Mouse (Mus musculus): ENCODE measurements around the gene Marveld2. TPM values are rescaled to one million over a fixed set of nuclear protein-coding genes. Genes with fewer than 3 reads are reported as not detected.
A peak's percentile ranks its signal among the peaks of the same experiment; 100 is the strongest.

Gene Marveld2
- polyA plus RNA-seq, 1 experiment from 2014 or later, result 5.2 TPM

GRCm38 (mm10) chr13:100553042-100553437, 63.7 kb downstream of the Marveld2 start:
- peaks cover 45% of the 10 kb centered on the region for H3K27me3 ChIP-seq
- no peak overlapping the region for H3K27ac ChIP-seq
- H3K36me3 ChIP-seq, result no peaks in the 10 kb centered on the region
- H3K4me3 ChIP-seq, result peak overlapping the region; percentile 58
- no peak overlapping the region for H3K9ac ChIP-seq
- ATAC-seq (ENCODE audit: insufficient number of reproducible peaks, low FRiP score, low TSS enrichment, low read depth), result no peak
- H3K4me2 ChIP-seq, result peak overlapping the region; percentile 100
- peaks cover 23% of the 10 kb centered on the region for H3K4me1 ChIP-seq
- WGBS, result 5% methylated on average over 12 of the region's 12 CpGs
- H3K9me3 ChIP-seq, result no peaks in the 10 kb centered on the region

GRCm38 (mm10) chr13:100552369-100553041, 64.3 kb downstream of the Marveld2 start, which contains the start of gene Ocln:
Gene Ocln (minus strand): TSS chr13:100552718.
- 0% methylated on average over 42 of the region's 45 CpGs for WGBS
- ATAC-seq (ENCODE audit: insufficient number of reproducible peaks, low FRiP score, low TSS enrichment, low read depth), result no peak
- H3K4me2 ChIP-seq, result peak within 1 kb of the TSS; percentile 100
- no peaks in the 10 kb centered on the region for H3K9me3 ChIP-seq
- H3K4me3 ChIP-seq, result peak within 1 kb of the TSS; percentile 58
- H3K27ac ChIP-seq, result peak within 1 kb of the TSS; percentile 48; the same call in 1 of the 2 replicates
- H3K9ac ChIP-seq, result peak within 1 kb of the TSS; percentile 39
- peaks cover 23% of the 10 kb centered on the region for H3K4me1 ChIP-seq
- no peaks in the 10 kb centered on the region for H3K36me3 ChIP-seq
- peaks cover 45% of the 10 kb centered on the region for H3K27me3 ChIP-seq

- 0% methylated on average over 35 of the region's 35 CpGs for WGBS
- H3K4me3 ChIP-seq, result peak overlapping the region; percentile 58
- H3K36me3 ChIP-seq, result no peaks in the 10 kb centered on the region
- H3K27me3 ChIP-seq, result peaks cover 45% of the 10 kb centered on the region
- no peak for ATAC-seq (ENCODE audit: insufficient number of reproducible peaks, low FRiP score, low TSS enrichment, low read depth)
- H3K27ac ChIP-seq, result peak overlapping the region; percentile 48; the same call in 1 of the 2 replicates
- peaks cover 23% of the 10 kb centered on the region for H3K4me1 ChIP-seq
- H3K9ac ChIP-seq, result peak overlapping the region; percentile 39
- no peaks in the 10 kb centered on the region for H3K9me3 ChIP-seq
- peak overlapping the region; percentile 100 for H3K4me2 ChIP-seq
Measured at GRCm38 (mm10) chr13:100552009-100552368, 64.8 kb downstream of the Marveld2 start.

GRCm38 (mm10) chr13:100551371-100552008, 65.3 kb downstream of the Marveld2 start:
- Histone ChIP-seq H3K9ac (peak overlapping the region; percentile 39), H3K4me1 (peaks cover 23% of the 10 kb centered on the region), H3K4me3 (peak overlapping the region; percentile 58), H3K27ac (no peak overlapping the region), H3K27me3 (peaks cover 45% of the 10 kb centered on the region), H3K36me3 (no peaks in the 10 kb centered on the region), H3K4me2 (peak overlapping the region; percentile 100), H3K9me3 (no peaks in the 10 kb centered on the region)
- ATAC-seq (ENCODE audit: insufficient number of reproducible peaks, low FRiP score, low TSS enrichment, low read depth), result no peak
- under 1% methylated on average over 41 of the region's 41 CpGs for WGBS

- no peaks in the 10 kb centered on the region for H3K36me3 ChIP-seq
- no peak overlapping the region for H3K9ac ChIP-seq
- H3K4me1 ChIP-seq, result peaks cover 14% of the 10 kb centered on the region
- ATAC-seq (ENCODE audit: insufficient number of reproducible peaks, low FRiP score, low TSS enrichment, low read depth), result no peak
- H3K4me2 ChIP-seq, result no peak overlapping the region
- WGBS, result 75% methylated on average over 5 of the region's 5 CpGs
- no peaks in the 10 kb centered on the region for H3K9me3 ChIP-seq
- H3K27ac ChIP-seq, result no peak overlapping the region
- H3K4me3 ChIP-seq, result no peak overlapping the region
- peaks cover 26% of the 10 kb centered on the region for H3K27me3 ChIP-seq
Measured at GRCm38 (mm10) chr13:100547269-100547668, 69.5 kb downstream of the Marveld2 start.

Other genes starting within 250 kb of the Marveld2 start
- gene Naip1, start 164.1 kb downstream of the Marveld2 start, polyA plus RNA-seq (2015; fragmentation: Nextera tagmentation; extraction: Ambion mirVana), result 0.04 TPM in 1 of 2 replicates, not detected in the other
- gene Gtf2h2, start 124.4 kb downstream of the Marveld2 start, polyA plus RNA-seq (2015; fragmentation: Nextera tagmentation; extraction: Ambion mirVana), result 62.3 and 64.4 TPM in 2 replicates
- 11.6 and 12.1 TPM in 2 replicates for gene Ocln, start 64.3 kb downstream of the Marveld2 start, polyA plus RNA-seq (2015; fragmentation: Nextera tagmentation; extraction: Ambion mirVana)
- 230 and 234 TPM in 2 replicates for gene Ak6, start 34.0 kb upstream of the Marveld2 start, polyA plus RNA-seq (2015; fragmentation: Nextera tagmentation; extraction: Ambion mirVana)
- 18.3 and 19.5 TPM in 2 replicates for gene Rad17, start 34.1 kb upstream of the Marveld2 start, polyA plus RNA-seq (2015; fragmentation: Nextera tagmentation; extraction: Ambion mirVana)
- 10.8 and 14.9 TPM in 2 replicates for gene Taf9, start 34.6 kb upstream of the Marveld2 start, polyA plus RNA-seq (2015; fragmentation: Nextera tagmentation; extraction: Ambion mirVana)
- 3.4 and 3.5 TPM in 2 replicates for gene Ccdc125, start 52.7 kb upstream of the Marveld2 start, polyA plus RNA-seq (2015; fragmentation: Nextera tagmentation; extraction: Ambion mirVana)
- gene Cdk7, start 114.0 kb upstream of the Marveld2 start, polyA plus RNA-seq (2015; fragmentation: Nextera tagmentation; extraction: Ambion mirVana), result 91.4 and 91.7 TPM in 2 replicates
- gene Mrps36, start 127.7 kb upstream of the Marveld2 start, polyA plus RNA-seq (2015; fragmentation: Nextera tagmentation; extraction: Ambion mirVana), result 95.1 and 109 TPM in 2 replicates
- 24.9 and 29.9 TPM in 2 replicates for gene Cenph, start 158.9 kb upstream of the Marveld2 start, polyA plus RNA-seq (2015; fragmentation: Nextera tagmentation; extraction: Ambion mirVana)
- 163 and 171 TPM in 2 replicates for gene Ccnb1, start 169.6 kb upstream of the Marveld2 start, polyA plus RNA-seq (2015; fragmentation: Nextera tagmentation; extraction: Ambion mirVana)
- gene Slc30a5, start 216.5 kb upstream of the Marveld2 start, polyA plus RNA-seq (2015; fragmentation: Nextera tagmentation; extraction: Ambion mirVana), result 57.4 and 64.1 TPM in 2 replicates

Measured in limb, embryonic 15.5 days (tissue).